ENCODE assay signal across 9 mouse cellular contexts in genomic region chr5:24319776-24320466, GRCm38 (mm10). TPM values are rescaled to one million over a fixed set of nuclear protein-coding genes. Genes with fewer than 3 reads are reported as not detected.
A peak's percentile ranks its signal among the peaks of the same experiment; 100 is the strongest.
DNase-seq lines count a peak whose midpoint lies in the region; ATAC-seq and TF ChIP-seq lines count a peak whose summit lies in the region.
"Had no signal": no experiment of that assay in that cellular context is flagged by ENCODE, and none has a peak within 500 bp of the region (broad histone marks: within the 10 kb centered on the region; RNA-seq: fewer than 3 reads in every experiment).

No protein-coding gene starts in this region.

- peaks cover 42% of the 10 kb centered on the region for H3K4me1 ChIP-seq in forebrain, embryonic 10.5 days
- H3K4me1 ChIP-seq in forebrain, postnatal 0 days (ENCODE audit: insufficient read depth) = no peaks in the 10 kb centered on the region
- peaks cover 36% of the 10 kb centered on the region for H3K4me1 ChIP-seq in midbrain, embryonic 12.5 days
- H3K4me1 ChIP-seq in midbrain, embryonic 16.5 days (ENCODE audit: control insufficient read depth, insufficient read depth, low read length) = peaks cover 3% of the 10 kb centered on the region; the same call in 1 of the 2 replicates
- peaks cover 28% of the 10 kb centered on the region for H3K4me1 ChIP-seq in limb, embryonic 15.5 days

- WGBS in forebrain, embryonic 10.5 days = 9% methylated on average over 13 of the region's 13 CpGs
- 15% methylated on average over 13 of the region's 13 CpGs for whole genome bisulfite sequencing in forebrain, postnatal 0 days
- WGBS in midbrain, embryonic 12.5 days = 15% methylated on average over 13 of the region's 13 CpGs
- WGBS in midbrain, embryonic 16.5 days = 17% methylated on average over 13 of the region's 13 CpGs
- 14% methylated on average over 13 of the region's 13 CpGs for WGBS in limb, embryonic 15.5 days

- peak; percentile 47 for DNase-seq in forebrain, embryonic 10.5 days (ENCODE audit: extremely low spot score, low spot score)
- DNase-seq in forebrain, postnatal 0 days = no peak
- DNase-seq in thymus, postnatal 4 days = peak; percentile 59
- DNase-seq in layer of hippocampus, postnatal 10 days (ENCODE audit: low spot score in 2 of 2) = no peak
- no peak for DNase-seq in spleen, postnatal 14 days (ENCODE audit: low spot score in 2 of 2)

- peak overlapping the region; percentile 95 for H3K27ac ChIP-seq in forebrain, embryonic 10.5 days
- no peak overlapping the region for H3K27ac ChIP-seq in forebrain, postnatal 0 days (ENCODE audit: low read depth, low read length)
- H3K27ac ChIP-seq in midbrain, embryonic 12.5 days (replicated peaks) = peak overlapping the region; percentile 15; the same call in 1 of the 2 replicates
- no peak overlapping the region for H3K27ac ChIP-seq in midbrain, embryonic 16.5 days (ENCODE audit: low read length)
- peak overlapping the region; percentile 57; the same call in 1 of the 2 replicates for H3K27ac ChIP-seq in limb, embryonic 15.5 days

- peak overlapping the region; percentile 52 for H3K4me3 ChIP-seq in forebrain, embryonic 10.5 days
- H3K4me3 ChIP-seq in forebrain, postnatal 0 days (ENCODE audit: low read depth, low read length) = no peak overlapping the region
- no peak overlapping the region for H3K4me3 ChIP-seq in midbrain, embryonic 12.5 days
- no peak overlapping the region for H3K4me3 ChIP-seq in midbrain, embryonic 16.5 days (ENCODE audit: low read depth, low read length)
- H3K4me3 ChIP-seq in limb, embryonic 15.5 days = 0 out of 2 replicates have a peak overlapping the region, but pooled peaks have one; percentile 4

- no peaks in the 10 kb centered on the region; the same call in 1 of the 2 replicates for H3K9me3 ChIP-seq in forebrain, embryonic 10.5 days
- no peaks in the 10 kb centered on the region for H3K9me3 ChIP-seq in forebrain, postnatal 0 days (ENCODE audit: low read length)
- H3K9me3 ChIP-seq in midbrain, embryonic 12.5 days = no peaks in the 10 kb centered on the region
- no peaks in the 10 kb centered on the region for H3K9me3 ChIP-seq in midbrain, embryonic 16.5 days (replicated peaks; ENCODE audit: control insufficient read depth, low read length, poor library complexity, severe bottlenecking)
- H3K9me3 ChIP-seq in limb, embryonic 15.5 days = no peaks in the 10 kb centered on the region
- H3K9me3 ChIP-seq: G1E had no signal

- H3K9ac ChIP-seq in forebrain, postnatal 0 days = no peak overlapping the region
- no peak overlapping the region for H3K9ac ChIP-seq in midbrain, embryonic 12.5 days (replicated peaks)
- H3K9ac ChIP-seq in midbrain, embryonic 16.5 days (ENCODE audit: low read depth, low read length) = no peak overlapping the region
- no peak overlapping the region for H3K9ac ChIP-seq in limb, embryonic 15.5 days

- no peak for TF ChIP-seq CTCF in forebrain, postnatal 0 days (IDR thresholded peaks at IDR 0.05; ENCODE audit: low read depth)

- no peak for ATAC-seq in forebrain, postnatal 0 days
- ATAC-seq in midbrain, embryonic 12.5 days (ENCODE audit: low FRiP score, low read depth) = peak; percentile 25; the same call in 1 of the 2 replicates
- ATAC-seq in midbrain, embryonic 16.5 days = no peak
- ATAC-seq in limb, embryonic 15.5 days (ENCODE audit: insufficient number of reproducible peaks, low FRiP score, low TSS enrichment, low read depth) = no peak

- peaks cover 25% of the 10 kb centered on the region for H3K36me3 ChIP-seq in forebrain, embryonic 10.5 days (replicated peaks)
- peaks cover 20% of the 10 kb centered on the region for H3K36me3 ChIP-seq in forebrain, postnatal 0 days (ENCODE audit: insufficient read depth)
- peaks cover 14% of the 10 kb centered on the region for H3K36me3 ChIP-seq in midbrain, embryonic 12.5 days
- H3K36me3 ChIP-seq in midbrain, embryonic 16.5 days (ENCODE audit: control insufficient read depth, insufficient read depth, low read length) = peaks cover 8% of the 10 kb centered on the region
- no peaks in the 10 kb centered on the region for H3K36me3 ChIP-seq in limb, embryonic 15.5 days

- H3K27me3 ChIP-seq in forebrain, embryonic 10.5 days (ENCODE audit: poor library complexity, severe bottlenecking) = peaks cover 29% of the 10 kb centered on the region
- no peaks in the 10 kb centered on the region for H3K27me3 ChIP-seq in forebrain, postnatal 0 days (ENCODE audit: insufficient read depth, low read length)
- H3K27me3 ChIP-seq in midbrain, embryonic 12.5 days = 0 out of 2 replicates have a peak, but pooled peaks cover 9% of the 10 kb centered on the region
- no peaks in the 10 kb centered on the region for H3K27me3 ChIP-seq in midbrain, embryonic 16.5 days (ENCODE audit: control insufficient read depth, insufficient read depth, low read depth, low read length)
- H3K27me3 ChIP-seq in limb, embryonic 15.5 days = peaks cover 25% of the 10 kb centered on the region; the same call in 1 of the 2 replicates

- H3K4me2 ChIP-seq in forebrain, postnatal 0 days (ENCODE audit: low read depth) = no peak overlapping the region
- peak overlapping the region; percentile 15 for H3K4me2 ChIP-seq in midbrain, embryonic 12.5 days (replicated peaks)
- no peak overlapping the region for H3K4me2 ChIP-seq in midbrain, embryonic 16.5 days (ENCODE audit: low read length)
- peak overlapping the region; percentile 30 for H3K4me2 ChIP-seq in limb, embryonic 15.5 days

RNA-seq across cellular contexts. Expression of gene Kcnh2, which starts 31.5 kb away (rescaled TPM):
- polyA plus RNA-seq in forebrain, embryonic 10.5 days (2016; fragmentation: Nextera tagmentation; extraction: Ambion mirVana) = 17.8 and 21.3 TPM in 2 replicates
- total RNA-seq in forebrain, postnatal 0 days (2014; rRNA removed) = 13.5 and 21.2 TPM in 2 replicates
- 4.7 and 6.8 TPM in 2 replicates for polyA plus RNA-seq in forebrain, postnatal 0 days (2015; fragmentation: Nextera tagmentation; extraction: Ambion mirVana)
- 18.0 and 18.5 TPM in 2 replicates for polyA plus RNA-seq in midbrain, embryonic 12.5 days (2016; fragmentation: Nextera tagmentation; extraction: Ambion mirVana)
- 11.4 and 11.7 TPM in 2 replicates for polyA plus RNA-seq in midbrain, embryonic 16.5 days (2015; fragmentation: Nextera tagmentation; extraction: Ambion mirVana)
- polyA plus RNA-seq in limb, embryonic 15.5 days (2015; fragmentation: Nextera tagmentation; extraction: Ambion mirVana) = 3.5 and 4.9 TPM in 2 replicates
- 10 to 100 TPM; 15.0 to 18.6 TPM for total RNA-seq in layer of hippocampus, postnatal 10 days (2021)

RNA-seq across cellular contexts. Expression of gene Nos3, which starts 44.7 kb away (rescaled TPM):
- polyA plus RNA-seq in forebrain, embryonic 10.5 days (2016; fragmentation: Nextera tagmentation; extraction: Ambion mirVana) = 7.6 and 8.1 TPM in 2 replicates
- total RNA-seq in forebrain, postnatal 0 days (2014; rRNA removed) = 6.1 and 8.3 TPM in 2 replicates
- 6.3 and 6.8 TPM in 2 replicates for polyA plus RNA-seq in forebrain, postnatal 0 days (2015; fragmentation: Nextera tagmentation; extraction: Ambion mirVana)
- polyA plus RNA-seq in midbrain, embryonic 12.5 days (2016; fragmentation: Nextera tagmentation; extraction: Ambion mirVana) = 7.1 and 9.2 TPM in 2 replicates
- polyA plus RNA-seq in midbrain, embryonic 16.5 days (2015; fragmentation: Nextera tagmentation; extraction: Ambion mirVana) = 8.8 and 9.7 TPM in 2 replicates
- polyA plus RNA-seq in limb, embryonic 15.5 days (2015; fragmentation: Nextera tagmentation; extraction: Ambion mirVana) = 7.5 and 8.0 TPM in 2 replicates
- 10 to 100 TPM; 10.1 to 11.8 TPM for total RNA-seq in layer of hippocampus, postnatal 10 days (2021)

Comparison
In these comparisons a context has a peak if more than half of its experiments do, and no peak if none do; other contexts are left out.
1. DNase-seq: peak in forebrain, embryonic 10.5 days (single experiment) and thymus, postnatal 4 days (single experiment); none in forebrain, postnatal 0 days (single experiment), layer of hippocampus, postnatal 10 days (0 of 2) and spleen, postnatal 14 days (0 of 2).
2. H3K27ac ChIP-seq: peak in forebrain, embryonic 10.5 days (single experiment), midbrain, embryonic 12.5 days (single experiment) and limb, embryonic 15.5 days (single experiment); none in forebrain, postnatal 0 days (single experiment) and midbrain, embryonic 16.5 days (single experiment).
3. H3K4me3 ChIP-seq: peak in forebrain, embryonic 10.5 days (single experiment) and limb, embryonic 15.5 days (single experiment); none in forebrain, postnatal 0 days (single experiment), midbrain, embryonic 12.5 days (single experiment) and midbrain, embryonic 16.5 days (single experiment).
4. H3K4me2 ChIP-seq: peak in midbrain, embryonic 12.5 days (single experiment) and limb, embryonic 15.5 days (single experiment); none in forebrain, postnatal 0 days (single experiment) and midbrain, embryonic 16.5 days (single experiment).